Mouse (Mus musculus): ENCODE results near the gene Pcsk4.

The Pcsk4 gene

DNA sequence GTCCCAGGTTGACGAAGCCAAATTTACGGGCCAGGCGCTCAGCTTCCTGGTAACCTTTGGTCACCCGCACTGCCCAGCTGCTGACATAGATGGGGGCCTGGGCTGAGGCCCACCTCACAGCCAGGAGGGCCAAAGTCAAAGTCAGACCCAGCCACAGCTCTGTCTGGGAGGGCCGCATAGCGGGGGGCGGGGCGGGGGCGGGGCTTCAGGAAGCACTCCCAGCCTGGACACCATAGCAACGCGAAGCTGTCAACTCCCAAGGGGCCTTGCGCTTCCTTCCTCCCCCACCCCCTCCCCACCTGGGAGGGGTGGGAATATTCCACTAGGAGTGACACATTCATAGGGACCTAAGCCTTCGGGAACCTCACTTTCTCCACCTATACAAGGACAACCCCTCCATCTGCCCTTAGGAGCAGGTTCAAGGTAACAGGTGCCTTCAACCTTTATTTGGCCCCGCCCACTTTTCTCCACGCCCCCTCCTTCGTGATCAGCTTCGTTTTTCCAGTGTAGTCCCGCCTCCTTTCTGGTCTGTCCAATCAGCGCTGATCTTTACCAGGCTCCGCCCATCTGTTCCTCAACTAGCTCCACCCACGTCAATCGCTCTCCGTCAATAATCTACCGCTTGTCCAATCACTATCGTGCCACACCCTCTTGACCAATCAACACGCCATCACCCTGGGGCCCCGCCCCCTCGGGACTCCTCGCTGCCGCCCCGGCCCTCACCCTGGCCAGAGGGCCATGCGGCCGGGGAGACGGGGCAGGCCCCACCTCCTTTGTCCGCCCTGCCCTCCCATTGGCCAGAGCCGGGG, at the start of gene Pcsk4, which contains the start of gene Reep6:
Gene Pcsk4 (minus strand): TSS at position 226 of the 809 bp plus-strand sequence.
Gene Reep6 (plus strand): TSS at position 681 of the 809 bp plus-strand sequence.
- peak; percentile 98 to 99 for DNase-seq

DNA sequence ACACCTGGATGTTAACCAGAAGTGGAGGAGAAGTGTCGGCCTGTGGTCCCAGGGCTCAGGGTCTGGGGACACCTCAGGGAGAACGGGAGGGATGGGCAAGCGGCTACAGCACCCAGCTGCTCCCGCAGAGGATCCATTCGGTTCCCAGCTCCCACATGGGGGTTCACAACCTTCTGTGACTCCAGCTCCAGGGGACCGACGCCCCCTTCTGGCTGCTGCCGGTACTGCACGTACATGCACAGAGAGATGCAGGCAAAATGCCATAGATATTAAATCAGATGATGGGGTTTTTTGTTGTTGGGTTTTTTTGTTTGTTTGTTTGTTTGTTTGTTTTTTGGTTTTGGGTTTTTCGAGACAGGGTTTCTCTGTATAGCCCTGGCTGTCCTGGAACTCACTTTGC, 48.4 kb upstream of the Pcsk4 start:
- peak in 1 of 2 experiments; percentile 49 for DNase-seq

DNA sequence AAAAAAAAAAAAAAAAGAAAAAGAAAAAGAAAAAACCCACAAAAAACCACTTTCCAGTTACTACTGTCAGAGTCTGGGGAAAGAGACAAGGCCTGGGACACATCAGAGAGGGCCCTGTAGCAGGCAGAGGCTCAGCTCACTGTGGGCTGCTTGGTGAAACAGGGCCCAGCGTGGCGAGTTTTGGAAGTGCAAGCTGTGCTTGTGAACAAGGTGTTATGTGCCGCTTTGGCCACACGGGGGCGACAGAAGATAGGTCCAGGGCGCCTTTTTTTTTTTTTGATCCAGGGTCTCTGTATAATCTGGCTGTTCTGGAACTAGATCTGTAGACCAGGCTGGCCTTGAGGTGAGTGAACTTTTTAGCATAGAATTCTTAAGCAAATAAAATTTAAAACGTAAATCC, 46.9 kb upstream of the Pcsk4 start:
- peak; percentile 92 to 95 for DNase-seq

DNA sequence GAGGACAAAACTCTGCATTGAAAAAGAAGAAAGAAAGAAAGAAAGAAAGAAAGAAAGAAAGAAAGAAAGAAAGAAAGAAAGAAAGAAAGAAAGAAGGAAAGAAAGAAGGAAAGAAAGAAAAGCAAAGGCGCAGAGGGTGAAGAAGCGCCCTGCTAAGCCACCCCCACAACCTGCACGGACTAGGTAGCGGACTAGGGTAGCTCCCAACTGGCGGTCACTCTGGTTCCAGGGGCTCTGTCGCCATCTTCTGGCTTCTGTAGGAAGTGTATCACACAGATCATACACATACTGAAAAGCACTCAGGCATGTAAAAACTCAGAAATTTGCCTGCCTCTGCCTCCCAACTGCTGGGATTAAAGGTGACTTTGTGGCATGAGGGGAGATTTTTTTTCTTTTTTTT, 44.8 kb upstream of the Pcsk4 start:
- peak; percentile 72 to 87 for DNase-seq

DNA sequence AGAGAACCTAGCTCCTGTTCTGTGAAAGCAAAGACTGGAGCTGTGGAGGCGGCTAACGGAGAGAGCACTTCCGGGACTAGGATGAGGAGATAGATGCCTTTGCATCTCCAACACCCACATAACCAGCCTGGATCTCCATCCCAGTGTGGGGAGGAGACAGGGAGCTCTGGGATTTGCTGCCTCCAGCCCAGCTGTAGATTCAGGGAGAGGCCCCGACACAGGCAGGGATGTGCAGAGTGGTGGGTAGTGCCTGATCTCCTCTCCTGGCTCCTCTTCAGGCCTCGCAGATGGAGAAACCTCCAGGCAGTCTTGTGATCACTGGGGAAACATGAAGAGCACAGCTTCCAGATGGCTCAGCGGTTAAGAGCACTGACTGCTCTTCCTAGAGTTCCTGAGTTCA, 43.4 kb upstream of the Pcsk4 start:
- DNase-seq, result no peak

DNA sequence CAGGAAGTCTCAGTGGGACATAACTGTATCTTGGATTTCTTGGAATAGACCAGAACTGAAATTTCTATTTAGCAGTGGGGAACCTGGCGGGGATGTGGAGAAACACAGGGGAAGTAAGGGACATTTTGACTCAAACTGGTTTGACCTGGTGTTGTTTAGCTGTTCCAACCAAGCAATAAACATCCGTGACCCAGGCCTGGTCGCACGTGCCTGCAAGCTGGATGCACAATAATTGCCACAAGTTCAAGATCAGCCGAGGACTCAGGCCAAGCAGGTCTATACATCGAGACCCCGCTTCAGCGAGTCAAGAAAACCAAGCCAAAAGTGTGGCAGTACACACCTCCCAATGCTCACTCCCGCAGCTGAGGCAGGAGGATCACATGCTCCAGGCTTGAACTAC, 42.7 kb upstream of the Pcsk4 start:
- no peak for DNase-seq

DNA sequence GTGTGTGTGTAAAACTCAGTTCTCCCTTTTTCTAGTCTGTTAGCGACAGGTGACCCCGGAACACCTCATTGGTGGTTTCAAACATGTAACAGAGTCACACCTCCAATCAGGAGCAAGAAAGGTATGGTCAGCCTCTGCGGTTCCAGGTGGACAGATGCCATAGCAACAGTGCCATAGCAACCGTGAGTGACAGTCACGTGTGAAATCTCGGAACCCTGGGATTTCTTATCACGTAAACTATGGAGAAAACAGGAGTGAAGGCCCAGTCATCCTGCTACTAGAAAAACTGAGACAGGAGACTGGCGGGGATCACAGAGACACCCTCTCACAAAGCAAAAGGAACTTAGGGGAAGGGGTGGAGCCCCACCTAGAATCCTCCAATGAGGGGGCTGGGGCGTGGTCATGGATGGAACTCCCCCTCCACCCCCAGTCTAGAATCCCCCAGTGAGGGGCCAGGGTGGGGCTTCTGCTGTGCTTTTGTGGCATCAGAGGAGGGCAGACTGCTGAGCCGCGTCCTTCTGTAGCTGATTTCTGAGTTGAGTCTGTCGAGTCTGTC, 42.2 kb upstream of the Pcsk4 start:
- DNase-seq, result peak; percentile 66 to 75

DNA sequence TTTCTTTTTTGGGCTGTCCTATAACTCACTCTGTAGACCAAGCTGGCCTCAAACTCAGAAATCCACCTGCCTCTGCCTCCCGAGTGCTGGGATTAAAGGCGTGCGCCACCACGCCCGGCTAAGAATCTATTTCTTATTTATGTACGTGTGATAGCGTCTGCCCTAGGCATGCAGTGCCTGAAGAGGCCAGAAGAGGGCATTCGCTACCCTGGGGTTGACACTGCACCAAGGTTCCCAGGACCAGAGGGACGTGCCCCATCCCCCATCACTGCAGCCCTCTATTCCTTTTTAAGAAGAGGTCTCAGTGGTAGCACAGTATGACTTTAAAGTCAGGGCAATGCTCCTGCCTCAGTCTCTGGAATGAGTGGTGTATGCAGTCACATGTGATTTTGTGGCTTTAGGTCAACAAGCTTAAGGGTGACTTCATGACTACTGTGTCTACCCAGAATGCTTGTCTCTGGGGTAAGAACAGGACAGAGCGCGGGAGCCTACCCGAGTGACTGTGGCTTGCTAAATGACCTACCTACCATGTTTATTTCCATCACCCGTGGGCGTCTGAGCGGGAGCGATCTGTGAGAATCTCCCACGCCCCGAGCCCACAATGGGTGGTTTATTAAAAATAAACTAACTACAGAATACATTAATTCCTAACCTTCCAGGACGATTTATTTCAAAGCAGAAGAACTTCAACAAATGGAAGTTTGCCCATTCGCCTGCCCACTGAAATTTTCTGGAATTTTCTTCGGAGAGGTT, 40.9 kb upstream of the Pcsk4 start:
- no peak for DNase-seq

DNA sequence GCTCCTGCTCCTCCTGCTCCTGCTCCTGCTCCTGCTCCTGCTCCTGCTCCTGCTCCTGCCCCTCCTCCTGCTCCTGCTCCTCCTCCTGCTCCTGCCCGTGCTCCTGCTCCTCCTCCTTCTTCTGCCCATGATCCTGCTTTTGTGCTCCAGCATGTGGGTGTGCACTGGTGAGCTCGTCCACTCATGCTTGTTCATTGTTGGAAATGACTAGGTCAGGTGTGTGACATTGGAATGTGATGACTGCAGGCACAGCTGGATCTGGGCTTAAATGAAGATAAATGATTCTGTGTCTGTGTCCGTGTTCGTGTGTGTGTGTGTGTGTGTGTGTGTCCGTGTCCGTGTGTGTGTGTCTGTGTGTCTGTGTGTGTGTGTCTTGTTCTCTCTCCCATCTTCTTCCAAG, 39.1 kb upstream of the Pcsk4 start:
- DNase-seq, result no peak

DNA sequence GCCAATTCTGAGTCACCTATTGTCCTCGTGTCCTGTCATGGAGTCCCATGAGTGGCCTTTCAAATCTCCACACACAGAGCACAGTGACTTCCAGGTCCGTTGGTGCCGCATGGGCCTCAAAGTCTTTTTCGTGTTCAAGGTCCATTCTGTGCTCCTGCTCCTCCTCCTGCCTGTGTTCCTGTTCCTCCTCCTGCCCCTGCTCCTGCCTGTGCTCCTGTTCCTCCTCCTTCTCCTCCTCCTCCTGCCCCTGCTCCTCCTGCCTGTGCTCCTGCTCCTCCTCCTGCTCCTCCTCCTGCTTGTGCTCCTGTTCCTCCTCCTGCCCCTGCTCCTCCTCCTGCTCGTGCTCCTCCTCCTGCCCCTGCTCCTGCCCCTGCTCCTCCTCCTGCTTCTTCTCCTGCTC, 38.7 kb upstream of the Pcsk4 start:
- DNase-seq, result no peak

DNA sequence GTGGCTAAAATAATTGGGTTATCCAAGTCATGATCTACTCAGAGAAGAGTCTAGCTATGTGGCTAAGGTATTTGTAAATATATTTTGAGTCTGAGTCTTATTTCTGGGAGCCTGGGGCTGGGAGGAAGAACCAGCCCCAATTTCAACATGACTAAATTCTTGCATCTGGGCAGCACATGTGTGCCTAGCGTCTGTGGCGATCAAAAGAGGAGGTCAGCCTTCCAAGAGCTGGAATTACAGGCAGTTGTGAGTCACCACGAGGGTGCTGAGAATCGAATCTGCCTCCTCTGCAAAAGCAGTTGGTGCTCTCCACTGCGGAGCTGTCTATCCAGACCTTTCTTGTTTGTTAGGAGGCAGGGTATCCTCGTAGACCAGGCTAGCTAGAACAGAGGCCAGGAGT, 36.4 kb upstream of the Pcsk4 start:
- DNase-seq, result no peak

DNA sequence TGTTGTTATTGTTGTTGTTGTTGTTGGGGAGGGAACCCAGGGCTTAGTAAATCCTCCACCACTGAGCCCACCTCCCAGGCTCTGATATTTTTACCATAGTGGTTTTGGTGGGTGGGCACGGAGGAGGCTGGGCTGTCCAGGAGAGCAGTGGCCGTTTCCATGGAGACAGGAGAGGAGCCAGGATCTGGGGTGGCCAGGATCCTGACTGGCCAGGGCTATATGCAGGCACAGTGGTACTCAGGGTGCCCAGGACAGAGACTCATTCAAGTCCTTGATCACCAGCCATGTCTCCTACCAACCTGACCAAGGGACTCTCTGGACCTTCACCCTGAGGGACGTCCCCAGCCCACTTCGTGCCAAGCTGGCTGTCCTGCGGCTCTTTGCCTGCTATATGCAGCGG, 34.4 kb upstream of the Pcsk4 start:
- no peak for DNase-seq

DNA sequence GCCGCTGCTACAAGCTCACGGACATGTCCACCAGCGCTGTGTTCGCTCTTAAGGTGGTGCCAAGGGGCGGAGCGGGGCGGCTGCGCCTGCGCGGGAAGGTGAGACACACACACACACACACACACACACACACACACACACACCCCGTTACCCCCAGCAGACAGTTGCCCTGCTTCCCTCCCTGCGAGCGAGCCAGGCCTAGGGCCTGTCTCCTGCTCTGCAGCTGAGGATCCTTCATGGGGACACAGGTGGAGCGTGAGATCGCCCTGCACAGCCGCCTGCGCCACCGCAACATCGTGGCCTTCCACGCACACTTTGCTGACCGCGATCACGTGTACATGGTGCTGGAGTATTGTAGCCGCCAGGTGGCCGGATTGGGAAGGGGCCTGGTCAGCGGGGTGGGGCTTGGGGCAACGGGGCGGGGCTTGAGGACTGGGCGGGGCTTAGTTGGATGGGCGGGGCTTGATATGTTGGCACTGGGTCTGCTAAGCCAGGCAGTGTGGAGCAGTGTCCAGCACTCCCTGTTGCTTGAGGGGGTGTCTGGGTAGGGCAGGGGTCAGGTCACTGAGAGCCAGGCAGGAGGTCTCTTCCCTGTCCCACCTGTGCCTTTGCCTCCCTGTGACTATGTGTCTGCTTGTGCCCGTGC, 28.8 kb upstream of the Pcsk4 start:
- DNase-seq, result peak; percentile 43 to 61

DNA sequence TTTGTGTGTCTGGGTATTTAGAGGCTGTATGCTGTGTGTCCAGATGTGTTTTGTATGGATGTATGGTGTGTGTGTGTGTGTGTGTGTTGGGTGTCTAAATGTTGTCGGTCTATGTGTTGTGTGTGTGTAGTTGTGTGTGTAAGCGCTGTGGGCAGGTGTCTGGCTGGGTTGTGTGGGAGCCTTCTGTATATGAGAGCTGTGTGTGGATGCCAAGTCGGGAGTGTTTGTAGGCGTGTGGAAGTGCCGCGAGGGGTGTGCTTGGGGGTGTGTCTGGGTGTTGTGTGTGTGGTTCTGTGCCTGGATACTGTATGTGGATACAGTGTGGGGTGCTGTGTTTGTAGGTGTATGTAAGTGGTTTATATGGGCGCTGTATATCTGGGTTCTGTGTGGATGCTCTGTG, 28.0 kb upstream of the Pcsk4 start:
- no peak for DNase-seq

DNA sequence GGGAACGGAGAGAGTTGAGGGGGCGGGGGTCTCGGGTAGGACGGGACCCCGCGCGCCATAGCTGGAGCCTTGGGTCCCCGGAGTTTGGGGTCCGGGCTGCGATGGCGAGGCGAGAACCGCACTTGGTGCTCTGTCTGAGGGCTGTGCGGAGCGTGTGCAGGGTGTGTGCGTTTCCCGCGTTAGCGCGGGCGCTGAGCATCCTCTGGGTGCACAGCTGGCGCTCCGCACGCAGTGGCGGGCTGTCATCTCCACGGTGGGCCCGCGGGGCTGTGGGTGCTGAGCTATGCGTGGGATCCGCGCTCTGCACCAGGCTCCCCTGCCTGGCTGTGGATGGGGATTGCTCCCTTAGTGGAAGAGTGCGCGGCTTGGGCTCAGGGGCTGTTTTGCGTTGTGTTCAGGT, 27.4 kb upstream of the Pcsk4 start:
- DNase-seq, result no peak

DNA sequence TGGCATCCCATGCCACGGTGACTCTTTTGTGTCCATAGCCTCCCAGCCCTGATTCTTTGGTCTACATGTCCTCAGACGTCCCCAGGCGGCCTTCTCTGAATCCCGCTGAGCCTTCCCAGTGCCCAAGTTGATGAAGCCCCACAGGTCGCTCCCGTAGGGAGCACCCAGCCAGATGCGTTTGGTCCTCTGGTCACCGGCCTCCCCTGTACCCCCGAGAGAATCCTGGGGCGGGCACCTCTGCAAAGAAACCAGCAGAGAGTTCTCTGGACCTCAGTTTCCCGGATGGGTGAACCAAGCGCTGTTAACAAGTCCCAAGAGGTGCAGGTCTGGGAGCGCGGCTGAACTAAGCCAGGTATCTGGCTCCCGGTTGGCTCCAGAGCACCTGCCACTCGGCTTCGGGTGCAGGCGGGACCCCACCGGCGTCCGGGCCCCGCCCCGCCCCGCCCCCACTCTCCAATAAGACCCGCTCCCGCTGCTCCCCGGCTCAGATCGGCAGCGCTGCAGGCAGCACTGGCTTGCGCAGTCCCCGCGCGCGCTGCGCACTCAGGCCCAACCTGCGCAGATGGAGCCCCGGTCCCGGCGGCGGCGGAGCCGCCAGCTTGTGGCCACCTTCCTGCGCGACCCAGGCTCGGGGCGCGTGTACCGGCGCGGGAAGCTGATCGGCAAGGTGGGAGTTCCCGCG, 26.8 kb upstream of the Pcsk4 start, which contains the start of gene Plk5:
Gene Plk5 (plus strand): TSS at position 459 of the 682 bp plus-strand sequence.
- no peak for DNase-seq

DNA sequence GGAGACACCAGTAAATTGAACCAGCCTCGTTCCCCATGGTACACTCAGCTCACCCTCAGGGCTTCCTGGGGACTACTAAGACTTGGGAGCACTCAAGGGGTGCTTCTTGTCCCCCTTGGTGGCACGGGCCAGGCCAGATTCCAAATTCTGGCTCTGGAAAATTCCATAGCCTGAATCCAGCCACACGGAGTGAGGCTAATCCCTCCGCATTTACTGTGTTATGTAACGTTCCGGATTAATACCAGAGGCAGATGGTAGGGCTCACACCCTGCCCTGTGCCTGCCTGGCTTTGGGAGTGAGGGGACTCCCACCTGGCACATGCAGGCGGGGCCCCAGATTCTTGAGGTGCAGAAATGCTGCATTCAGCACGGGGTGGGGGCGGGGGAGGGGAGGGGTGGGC, 26.1 kb upstream of the Pcsk4 start:
- no peak for DNase-seq

DNA sequence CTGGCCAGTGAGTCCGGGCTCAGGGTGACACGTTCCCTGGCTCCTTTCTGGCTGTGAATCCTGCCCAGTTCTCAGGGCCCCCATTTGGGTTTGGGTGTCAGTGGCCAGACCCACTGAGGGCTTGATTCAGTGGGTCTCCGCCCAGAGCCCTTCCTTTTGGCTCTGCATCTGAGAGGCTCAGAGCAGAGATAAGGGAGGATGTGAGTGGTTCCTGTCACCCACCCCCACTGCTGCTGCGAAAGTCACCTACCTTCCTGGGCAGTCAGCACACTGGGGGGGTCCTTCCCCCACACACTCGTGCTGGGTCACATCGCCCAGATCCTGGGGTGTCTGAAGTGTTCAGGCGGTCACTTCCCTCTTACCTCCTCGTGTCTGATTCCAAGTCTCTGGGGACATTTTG, 23.4 kb upstream of the Pcsk4 start:
- DNase-seq, result no peak

DNA sequence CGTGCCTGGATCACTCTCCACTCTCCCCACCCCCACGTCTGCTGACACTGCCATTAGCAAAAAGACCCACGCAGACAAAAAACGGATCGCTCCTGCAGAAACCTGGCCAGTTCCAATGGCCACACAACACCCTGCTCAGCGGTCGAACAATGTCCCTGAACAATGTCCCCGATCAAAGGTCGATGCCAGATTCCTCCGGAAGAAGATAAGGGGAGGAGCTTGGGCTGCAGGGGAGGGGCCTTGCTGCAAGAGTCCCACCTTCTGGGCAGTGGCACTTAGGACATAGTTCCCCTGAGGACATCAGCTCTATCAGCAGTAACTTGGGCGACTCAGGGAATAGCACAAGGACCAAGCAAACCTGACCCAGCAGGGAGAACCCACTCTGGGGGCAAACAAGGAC, 22.6 kb upstream of the Pcsk4 start:
- no peak for DNase-seq

DNA sequence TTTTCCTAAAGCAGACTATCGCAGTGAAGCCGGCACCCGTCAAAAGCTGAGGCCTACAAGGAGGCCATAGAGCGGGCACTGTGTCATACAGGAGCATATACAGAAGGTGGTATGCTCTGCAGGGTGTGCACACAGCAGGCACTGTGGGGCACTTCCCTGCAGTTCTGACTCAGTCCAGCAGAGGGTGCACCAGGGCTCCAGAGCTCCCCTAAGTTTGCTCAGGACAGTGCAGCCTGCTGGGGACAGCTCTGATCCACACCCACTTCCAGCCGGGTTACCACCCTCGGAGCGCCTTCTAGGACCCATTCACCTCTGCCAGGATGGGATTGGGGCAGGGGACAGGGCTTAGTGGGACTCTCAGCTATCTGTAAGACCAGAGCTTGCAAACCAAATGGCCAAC, 21.0 kb upstream of the Pcsk4 start:
- peak; percentile 85 to 91 for DNase-seq

DNA sequence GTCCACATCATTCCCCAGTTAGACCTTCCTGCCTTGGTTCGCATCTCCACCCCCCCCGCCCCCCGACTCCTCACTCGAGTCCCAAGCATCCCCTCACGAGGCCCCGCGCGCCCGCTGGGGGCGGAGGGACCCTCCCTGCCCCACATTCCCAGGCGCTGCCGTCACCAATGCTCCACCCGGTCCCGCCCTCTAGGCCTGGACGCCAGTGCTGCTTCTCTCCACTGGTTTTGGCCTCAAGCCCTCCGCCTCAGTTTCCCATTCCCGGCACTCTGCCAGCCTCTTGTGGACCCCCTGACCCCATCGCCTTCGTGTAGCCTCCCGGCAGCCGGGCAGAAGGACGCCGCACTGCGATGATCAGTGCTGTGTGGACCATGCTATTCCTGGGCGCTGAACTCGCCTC, 19.7 kb upstream of the Pcsk4 start:
- peak in 1 of 2 experiments; percentile 58 for DNase-seq

DNA sequence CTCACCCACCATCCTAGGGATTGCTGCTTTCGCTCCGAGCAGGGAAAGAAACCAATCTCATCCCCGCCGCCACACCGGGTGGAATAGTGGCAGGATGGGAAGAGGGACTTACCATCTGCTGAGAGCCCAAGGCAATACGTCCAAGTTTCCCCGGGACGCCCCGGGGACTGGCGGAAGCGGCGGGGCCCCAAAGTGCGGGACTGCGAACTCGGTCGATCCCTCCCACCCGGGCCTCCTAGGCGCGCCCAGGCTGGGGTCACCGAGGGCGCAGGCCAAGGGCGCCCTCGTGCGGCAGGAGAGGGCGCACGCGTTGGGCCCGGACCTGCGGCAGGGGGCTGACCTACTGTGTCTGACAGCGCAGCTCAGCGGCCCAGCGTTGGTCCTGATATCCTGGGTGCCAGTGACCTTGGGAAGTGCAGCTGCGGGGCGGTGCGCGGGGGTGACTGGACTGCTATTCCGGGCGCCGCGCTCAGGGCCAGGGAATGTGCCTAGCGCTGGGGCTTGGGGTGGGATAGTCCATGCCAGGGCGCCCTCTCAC, 19.0 kb upstream of the Pcsk4 start, which contains the start of gene Adamtsl5:
Gene Adamtsl5 (minus strand): TSS at position 169 of the 538 bp plus-strand sequence.
- peak; percentile 76 to 79 for DNase-seq

Measured in lung, postnatal 4 days (tissue).